Mouse (Mus musculus): ENCODE results near the gene Samd4. TPM values are rescaled to one million over a fixed set of nuclear protein-coding genes. Genes with fewer than 3 reads are reported as not detected.

Samd4 gene
- polyA plus RNA-seq, 1 experiment from 2014 or later: 6.3 TPM

DNA sequence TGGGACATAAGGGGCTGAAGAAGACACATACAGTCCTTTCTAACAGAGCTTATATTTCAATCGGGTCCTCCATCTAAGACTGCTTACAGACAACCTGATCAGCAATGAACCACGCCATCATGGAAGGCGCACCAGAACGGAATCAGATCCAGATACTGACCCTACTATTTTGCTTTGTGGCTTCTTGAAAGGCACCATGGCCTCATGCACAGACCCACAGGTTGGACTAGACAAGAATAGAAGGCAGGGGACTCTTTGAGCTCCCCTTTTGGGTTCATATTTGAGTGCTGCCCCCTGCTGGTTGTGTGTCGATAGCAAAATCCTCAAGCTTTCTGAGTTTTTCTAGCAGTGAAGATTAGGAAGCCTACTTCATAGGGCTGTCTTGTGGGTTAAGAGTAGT lies 204.5 kb downstream of the Samd4 start:
- Histone ChIP-seq H3K4me2 (replicated peaks; ENCODE audit: low read depth, low read length) (peak overlapping the region; percentile 60), H3K36me3 (ENCODE audit: insufficient read depth, low read length) (no peaks in the 10 kb centered on the region), H3K4me3 (ENCODE audit: low read depth, low read length) (peak overlapping the region; percentile 12; the same call in 1 of the 2 replicates), H3K4me1 (ENCODE audit: insufficient read depth, low read depth, low read length) (peaks cover 4% of the 10 kb centered on the region; the same call in 1 of the 2 replicates), H3K9ac (replicated peaks; ENCODE audit: low read depth) (0 out of 2 replicates have a peak overlapping the region, but pooled peaks have one; percentile 13), H3K9me3 (ENCODE audit: low read length) (no peaks in the 10 kb centered on the region), H3K27ac (ENCODE audit: low read length) (no peak overlapping the region), H3K27me3 (replicated peaks; ENCODE audit: insufficient read depth, low read length) (no peaks in the 10 kb centered on the region)
- 30% methylated on average over 5 of the region's 5 CpGs for WGBS
- TF ChIP-seq EP300 (IDR thresholded peaks at IDR 0.05) (no peak), CTCF (IDR thresholded peaks at IDR 0.05) (peak; percentile 80)
- DNase-seq (ENCODE audit: low spot score) (peak; percentile 80), ATAC-seq (peak; percentile 63)

DNA sequence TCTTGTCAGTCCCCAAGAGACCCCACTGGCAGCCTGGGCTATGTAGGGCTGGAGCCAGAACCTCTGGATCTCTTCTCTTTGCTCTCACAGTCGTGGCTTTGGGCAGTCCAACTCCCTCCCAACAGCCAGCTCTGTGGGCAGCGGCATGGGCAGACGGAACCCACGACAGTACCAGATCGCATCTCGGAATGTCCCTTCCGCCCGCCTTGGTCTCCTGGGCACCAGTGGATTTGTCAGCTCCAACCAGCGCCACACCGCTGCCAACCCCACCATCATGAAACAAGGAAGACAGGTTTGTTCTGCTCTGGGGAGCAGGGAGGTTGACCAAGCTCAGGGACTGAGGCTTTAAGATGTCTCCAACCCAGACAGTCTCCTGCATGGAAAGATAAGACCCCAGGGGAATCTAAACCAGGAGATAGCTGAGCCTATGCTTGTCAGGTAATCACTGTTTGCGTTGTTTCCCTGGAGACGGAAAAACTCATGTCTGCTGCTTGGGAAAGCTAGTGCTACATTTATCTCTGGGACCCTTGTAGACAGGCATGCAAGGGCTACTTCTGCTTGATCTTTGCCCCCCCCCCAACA lies 205.1 kb downstream of the Samd4 start:
- DNase-seq (ENCODE audit: low spot score) (no peak), ATAC-seq (no peak)
- H3K4me2 ChIP-seq (replicated peaks; ENCODE audit: low read depth, low read length): no peak overlapping the region
- H3K4me1 ChIP-seq (ENCODE audit: insufficient read depth, low read depth, low read length): peaks cover 4% of the 10 kb centered on the region; the same call in 1 of the 2 replicates
- H3K36me3 ChIP-seq (ENCODE audit: insufficient read depth, low read length): no peaks in the 10 kb centered on the region
- no peaks in the 10 kb centered on the region for H3K9me3 ChIP-seq (ENCODE audit: low read length)
- 79% methylated on average over 12 of the region's 12 CpGs for WGBS
- H3K9ac ChIP-seq (replicated peaks; ENCODE audit: low read depth): no peak overlapping the region
- H3K4me3 ChIP-seq (ENCODE audit: low read depth, low read length): no peak overlapping the region
- no peak for TF ChIP-seq CTCF (IDR thresholded peaks at IDR 0.05)
- no peak for TF ChIP-seq EP300 (IDR thresholded peaks at IDR 0.05)
- H3K27ac ChIP-seq (ENCODE audit: low read length): no peak overlapping the region
- H3K27me3 ChIP-seq (replicated peaks; ENCODE audit: insufficient read depth, low read length): no peaks in the 10 kb centered on the region

DNA sequence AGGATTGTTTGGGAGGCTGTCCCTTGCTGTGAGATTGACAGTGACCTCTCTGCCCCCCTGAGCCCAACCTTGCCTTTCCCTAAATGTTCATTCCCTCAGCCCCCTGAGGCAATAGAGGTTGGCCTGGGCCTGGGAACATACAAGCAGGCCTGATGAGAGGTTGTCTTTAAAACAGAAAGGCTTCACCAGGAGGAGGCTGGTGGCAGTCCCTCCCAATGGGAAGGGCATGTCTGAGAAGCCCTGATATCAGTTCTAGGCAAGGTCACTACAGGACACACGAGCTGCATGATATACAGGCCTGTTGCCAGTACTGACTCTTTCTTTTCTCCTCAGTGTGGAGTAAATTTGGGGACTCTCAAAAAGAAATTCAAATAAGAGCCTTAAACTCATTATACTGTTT lies 205.7 kb downstream of the Samd4 start:
- DNase-seq (ENCODE audit: low spot score) (no peak), ATAC-seq (no peak)
- Histone ChIP-seq H3K9me3 (ENCODE audit: low read length) (no peaks in the 10 kb centered on the region), H3K4me3 (ENCODE audit: low read depth, low read length) (no peak overlapping the region), H3K4me1 (ENCODE audit: insufficient read depth, low read depth, low read length) (peaks cover 9% of the 10 kb centered on the region; the same call in 1 of the 2 replicates), H3K36me3 (ENCODE audit: insufficient read depth, low read length) (no peaks in the 10 kb centered on the region), H3K9ac (replicated peaks; ENCODE audit: low read depth) (no peak overlapping the region), H3K27ac (ENCODE audit: low read length) (no peak overlapping the region), H3K4me2 (replicated peaks; ENCODE audit: low read depth, low read length) (no peak overlapping the region), H3K27me3 (replicated peaks; ENCODE audit: insufficient read depth, low read length) (no peaks in the 10 kb centered on the region)
- WGBS: 63% methylated on average over 1 of the region's 1 CpGs
- no peak for TF ChIP-seq EP300 (IDR thresholded peaks at IDR 0.05)
- no peak for TF ChIP-seq CTCF (IDR thresholded peaks at IDR 0.05)

GRCm38 (mm10) chr14:47089153-47089552 lies 206.5 kb downstream of the Samd4 start:
- Histone ChIP-seq H3K4me2 (replicated peaks; ENCODE audit: low read depth, low read length) (no peak overlapping the region), H3K4me1 (ENCODE audit: insufficient read depth, low read depth, low read length) (peaks cover 16% of the 10 kb centered on the region; the same call in 1 of the 2 replicates), H3K9me3 (ENCODE audit: low read length) (no peaks in the 10 kb centered on the region), H3K9ac (replicated peaks; ENCODE audit: low read depth) (no peak overlapping the region), H3K27ac (ENCODE audit: low read length) (no peak overlapping the region), H3K27me3 (replicated peaks; ENCODE audit: insufficient read depth, low read length) (no peaks in the 10 kb centered on the region), H3K36me3 (ENCODE audit: insufficient read depth, low read length) (no peaks in the 10 kb centered on the region), H3K4me3 (ENCODE audit: low read depth, low read length) (no peak overlapping the region)
- 71% methylated on average over 6 of the region's 6 CpGs for WGBS
- no peak for TF ChIP-seq EP300 (IDR thresholded peaks at IDR 0.05)
- TF ChIP-seq CTCF (IDR thresholded peaks at IDR 0.05): no peak
- DNase-seq (ENCODE audit: low spot score) (no peak), ATAC-seq (no peak)

GRCm38 (mm10) chr14:47091908-47092307 lies 209.3 kb downstream of the Samd4 start:
- H3K4me3 ChIP-seq (ENCODE audit: low read depth, low read length): no peak overlapping the region
- WGBS: 99% methylated on average over 6 of the region's 6 CpGs
- no peaks in the 10 kb centered on the region for H3K9me3 ChIP-seq (ENCODE audit: low read length)
- DNase-seq (ENCODE audit: low spot score) (no peak), ATAC-seq (no peak)
- no peak overlapping the region for H3K4me2 ChIP-seq (replicated peaks; ENCODE audit: low read depth, low read length)
- H3K9ac ChIP-seq (replicated peaks; ENCODE audit: low read depth): no peak overlapping the region
- no peak overlapping the region for H3K27ac ChIP-seq (ENCODE audit: low read length)
- H3K27me3 ChIP-seq (replicated peaks; ENCODE audit: insufficient read depth, low read length): no peaks in the 10 kb centered on the region
- H3K4me1 ChIP-seq (ENCODE audit: insufficient read depth, low read depth, low read length): peaks cover 14% of the 10 kb centered on the region; the same call in 1 of the 2 replicates
- no peaks in the 10 kb centered on the region for H3K36me3 ChIP-seq (ENCODE audit: insufficient read depth, low read length)
- no peak for TF ChIP-seq CTCF (IDR thresholded peaks at IDR 0.05)
- no peak for TF ChIP-seq EP300 (IDR thresholded peaks at IDR 0.05)

- Histone ChIP-seq H3K9ac (replicated peaks; ENCODE audit: low read depth) (no peak overlapping the region), H3K4me1 (ENCODE audit: insufficient read depth, low read depth, low read length) (peaks cover 12% of the 10 kb centered on the region; the same call in 1 of the 2 replicates), H3K27ac (ENCODE audit: low read length) (no peak overlapping the region; the same call in 1 of the 2 replicates), H3K9me3 (ENCODE audit: low read length) (no peaks in the 10 kb centered on the region), H3K27me3 (replicated peaks; ENCODE audit: insufficient read depth, low read length) (no peaks in the 10 kb centered on the region), H3K4me2 (replicated peaks; ENCODE audit: low read depth, low read length) (peak overlapping the region; percentile 14; the same call in 1 of the 2 replicates), H3K4me3 (ENCODE audit: low read depth, low read length) (no peak overlapping the region), H3K36me3 (ENCODE audit: insufficient read depth, low read length) (no peaks in the 10 kb centered on the region)
- ATAC-seq (peak; percentile 75), DNase-seq (ENCODE audit: low spot score) (peak; percentile 81)
- 23% methylated on average over 16 of the region's 16 CpGs for WGBS
- TF ChIP-seq EP300 (IDR thresholded peaks at IDR 0.05) (no peak), CTCF (IDR thresholded peaks at IDR 0.05) (peak; percentile 39)
These were observed 210.7 kb downstream of the Samd4 start for GRCm38 (mm10) chr14:47093355-47093792.
